Mouse (Mus musculus) erythroblast, embryonic 14.5 days (primary cell): ENCODE measurements at regions not wholly inside any gene's neighbourhood (a gene's known extent, or its start where the extent isn't known, plus 50 kb on each side); places are given as distances from the start of the nearest gene placed in this dataset.

Experiments used
- H3K27me3 ChIP-seq: 2 replicates; pipeline ENCODE4 v1.6.1; 2012; ENCODE audit warnings: inconsistent platforms; ENCODE audit not compliant: control insufficient read depth
- H3K36me3 ChIP-seq: 2 replicates; pipeline ENCODE4 v1.6.1; 2012; ENCODE audit warnings: mild to moderate bottlenecking, inconsistent platforms; ENCODE audit not compliant: control insufficient read depth
- H3K4me1 ChIP-seq: 2 replicates; pipeline ENCODE4 v1.6.1; 2012; ENCODE audit warnings: inconsistent platforms; ENCODE audit not compliant: control insufficient read depth
- H3K4me3 ChIP-seq: replicated peaks from 2 replicates; pipeline ENCODE3; 2012; ENCODE audit warnings: moderate library complexity, mild to moderate bottlenecking, inconsistent platforms
- H3K9me3 ChIP-seq: 2 replicates; pipeline ENCODE4 v1.6.1; 2012; ENCODE audit warnings: low read length, inconsistent platforms, mixed read lengths; ENCODE audit not compliant: control insufficient read depth
- GATA1 ChIP-seq: IDR thresholded peaks from 2 replicates; pipeline ENCODE4 v1.6.1; 2012; ENCODE audit warnings: low read length, inconsistent platforms, mixed read lengths
- TAL1 ChIP-seq: IDR thresholded peaks from 3 replicates; pipeline ENCODE4 v1.6.1; 2012; ENCODE audit warnings: low read length, inconsistent platforms, mixed read lengths

DNA sequence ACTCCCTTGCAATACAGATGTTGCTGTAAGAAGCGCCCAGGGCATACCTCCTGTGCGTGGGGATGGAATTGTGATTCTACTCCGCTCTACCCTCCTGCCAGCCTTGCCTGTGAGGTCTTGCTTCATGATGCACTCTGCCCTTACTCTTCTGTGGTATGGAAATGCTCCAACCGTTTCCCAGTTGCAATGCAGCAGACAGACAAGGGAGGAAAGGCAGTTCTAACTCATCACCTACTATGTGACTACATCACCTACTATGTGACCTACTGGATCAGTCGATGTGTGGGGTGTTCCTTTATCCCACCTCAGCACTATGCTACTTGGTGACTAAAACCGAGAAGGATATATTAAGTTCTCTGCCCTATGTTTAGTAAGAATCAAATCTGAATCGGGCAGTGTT lies 269.1 kb downstream of the Tcf7l2 start:
- no peak for TF ChIP-seq GATA1
- TF ChIP-seq TAL1, result no peak
- Histone ChIP-seq H3K4me3 (no peak overlapping the region), H3K27me3 (peaks cover 5% of the 10 kb centered on the region; the same call in 1 of the 2 replicates), H3K4me1 (no peaks in the 10 kb centered on the region), H3K9me3 (peaks cover 3% of the 10 kb centered on the region), H3K36me3 (no peaks in the 10 kb centered on the region)

GRCm38 (mm10) chr19:56011292-56011691 lies 269.7 kb downstream of the Tcf7l2 start:
- peaks cover 5% of the 10 kb centered on the region; the same call in 1 of the 2 replicates for H3K27me3 ChIP-seq
- TF ChIP-seq GATA1 (no peak), TAL1 (no peak)
- H3K36me3 ChIP-seq, result no peaks in the 10 kb centered on the region
- no peaks in the 10 kb centered on the region for H3K4me1 ChIP-seq
- H3K4me3 ChIP-seq, result no peak overlapping the region
- H3K9me3 ChIP-seq, result peaks cover 3% of the 10 kb centered on the region

GRCm38 (mm10) chr19:56016548-56017346 lies 270.2 kb upstream of the Habp2 start:
- no peaks in the 10 kb centered on the region for H3K36me3 ChIP-seq
- no peak overlapping the region for H3K4me3 ChIP-seq
- TF ChIP-seq GATA1 (no peak), TAL1 (no peak)
- H3K4me1 ChIP-seq, result no peaks in the 10 kb centered on the region
- no peaks in the 10 kb centered on the region for H3K9me3 ChIP-seq
- H3K27me3 ChIP-seq, result peaks cover 3% of the 10 kb centered on the region

DNA sequence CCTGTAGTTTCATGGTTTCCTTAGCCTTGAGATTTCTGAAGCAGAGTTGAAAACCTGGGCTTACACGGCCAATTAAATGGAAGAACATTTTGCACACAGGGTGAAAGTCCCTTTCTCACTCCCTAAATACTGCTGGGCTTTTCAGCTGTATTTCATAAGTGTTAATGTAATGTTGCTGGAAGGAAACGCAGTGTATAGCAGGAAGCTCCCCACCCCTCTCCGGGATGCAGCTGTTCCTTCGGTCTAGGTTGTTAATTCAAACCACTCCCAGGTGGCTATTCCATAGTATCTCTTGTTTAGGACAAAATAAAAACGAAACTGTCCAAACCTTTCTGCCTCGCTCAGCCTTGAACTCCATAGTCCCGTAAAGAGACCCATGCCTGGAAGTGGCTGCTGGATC lies 269.4 kb upstream of the Habp2 start:
- H3K9me3 ChIP-seq, result no peaks in the 10 kb centered on the region
- TF ChIP-seq TAL1 (no peak), GATA1 (no peak)
- H3K27me3 ChIP-seq, result peaks cover 3% of the 10 kb centered on the region
- no peaks in the 10 kb centered on the region for H3K36me3 ChIP-seq
- no peaks in the 10 kb centered on the region for H3K4me1 ChIP-seq
- no peak overlapping the region for H3K4me3 ChIP-seq

- Histone ChIP-seq H3K4me1 (no peaks in the 10 kb centered on the region), H3K9me3 (no peaks in the 10 kb centered on the region; the same call in 1 of the 2 replicates), H3K36me3 (no peaks in the 10 kb centered on the region), H3K27me3 (peaks cover 3% of the 10 kb centered on the region), H3K4me3 (no peak overlapping the region)
- TF ChIP-seq GATA1, result no peak
- TF ChIP-seq TAL1, result no peak
These were observed 267.8 kb upstream of the Habp2 start for GRCm38 (mm10) chr19:56019143-56019542.

DNA sequence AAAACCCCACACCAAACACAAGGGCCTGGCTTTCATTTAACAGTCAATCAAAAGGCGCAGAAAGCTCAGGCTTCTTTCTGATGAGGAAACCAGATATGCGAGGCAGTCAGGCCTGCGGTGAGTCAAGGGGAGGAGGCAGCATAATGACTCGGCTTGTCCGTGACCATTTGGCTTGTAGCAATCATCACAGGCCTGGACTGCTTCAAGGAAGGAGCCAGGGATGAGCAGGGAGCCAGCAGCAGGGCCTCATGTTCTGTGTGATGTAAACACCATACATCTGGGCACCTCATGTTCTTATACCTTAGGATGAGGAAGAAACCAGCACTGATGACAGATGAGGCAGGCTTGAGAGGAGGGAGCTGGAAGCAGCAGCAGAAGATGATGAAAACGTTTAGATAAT lies 264.6 kb upstream of the Habp2 start:
- Histone ChIP-seq H3K4me3 (no peak overlapping the region), H3K4me1 (no peaks in the 10 kb centered on the region), H3K27me3 (no peaks in the 10 kb centered on the region; the same call in 1 of the 2 replicates), H3K9me3 (no peaks in the 10 kb centered on the region; the same call in 1 of the 2 replicates), H3K36me3 (no peaks in the 10 kb centered on the region)
- TF ChIP-seq GATA1 (no peak), TAL1 (no peak)

DNA sequence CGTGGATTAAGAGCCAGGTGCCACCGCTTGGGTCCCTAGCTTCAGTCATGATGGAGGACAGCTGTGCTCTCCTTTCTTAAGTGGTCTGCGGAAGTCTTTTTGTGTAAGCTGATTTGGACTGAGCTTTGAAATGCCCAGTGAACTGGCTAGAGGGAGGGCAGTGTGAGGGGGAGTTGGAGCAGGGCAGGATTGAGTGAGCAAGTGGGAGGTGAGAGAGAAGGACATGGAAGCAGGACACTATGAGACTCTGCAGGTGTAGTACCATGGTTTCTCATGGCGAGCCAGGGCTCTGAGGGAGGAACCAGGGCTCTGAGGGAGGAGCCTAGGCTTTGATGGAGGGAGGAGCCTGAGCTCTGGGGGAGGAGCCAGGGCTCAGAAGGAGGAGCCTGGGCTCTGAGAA lies 262.3 kb upstream of the Habp2 start:
- H3K4me1 ChIP-seq, result no peaks in the 10 kb centered on the region
- no peaks in the 10 kb centered on the region; the same call in 1 of the 2 replicates for H3K9me3 ChIP-seq
- H3K27me3 ChIP-seq, result peaks cover 2% of the 10 kb centered on the region; the same call in 1 of the 2 replicates
- TF ChIP-seq GATA1, result no peak
- TF ChIP-seq TAL1, result no peak
- no peak overlapping the region for H3K4me3 ChIP-seq
- no peaks in the 10 kb centered on the region for H3K36me3 ChIP-seq

GRCm38 (mm10) chr19:56029428-56030281 lies 257.3 kb upstream of the Habp2 start:
- no peaks in the 10 kb centered on the region for H3K9me3 ChIP-seq
- H3K36me3 ChIP-seq, result no peaks in the 10 kb centered on the region
- H3K27me3 ChIP-seq, result 0 out of 2 replicates have a peak, but pooled peaks cover 2% of the 10 kb centered on the region
- no peak overlapping the region for H3K4me3 ChIP-seq
- TF ChIP-seq GATA1 (no peak), TAL1 (no peak)
- no peaks in the 10 kb centered on the region for H3K4me1 ChIP-seq

DNA sequence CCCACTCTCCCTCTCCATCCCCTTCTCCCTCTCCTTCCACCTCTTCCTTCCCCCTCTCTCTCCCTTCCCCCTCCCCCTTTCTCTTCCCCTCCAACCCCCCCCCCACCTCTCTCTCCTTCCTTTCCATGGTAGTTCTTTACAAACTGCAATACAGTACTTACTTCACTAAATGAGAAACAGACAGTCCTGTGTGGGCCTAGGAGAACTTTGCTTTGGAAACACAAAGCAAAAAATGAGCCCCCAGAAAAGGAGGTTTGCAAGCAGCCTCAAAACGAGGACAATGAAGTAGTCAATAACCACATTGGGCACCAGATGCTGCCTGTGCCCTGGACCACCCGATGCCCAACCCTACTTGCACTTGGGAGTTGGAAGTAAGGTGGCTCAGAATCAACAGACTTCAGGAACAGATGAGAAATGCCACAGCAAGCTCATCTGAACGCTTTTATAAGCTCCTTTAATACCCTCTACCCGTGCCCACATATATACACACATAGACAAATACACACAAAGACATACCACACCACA lies 256.5 kb upstream of the Habp2 start:
- H3K4me3 ChIP-seq, result no peak overlapping the region
- no peak for TF ChIP-seq GATA1
- TF ChIP-seq TAL1, result no peak
- peaks cover 5% of the 10 kb centered on the region for H3K27me3 ChIP-seq
- H3K36me3 ChIP-seq, result no peaks in the 10 kb centered on the region
- H3K9me3 ChIP-seq, result no peaks in the 10 kb centered on the region
- H3K4me1 ChIP-seq, result no peaks in the 10 kb centered on the region
